Comparison of ENCODE assay signal across 11 mouse cellular contexts in genomic region chr7:78924796-78925195, GRCm38 (mm10). TPM values are rescaled to one million over a fixed set of nuclear protein-coding genes. Genes with fewer than 3 reads are reported as not detected.
A peak's percentile ranks its signal among the peaks of the same experiment; 100 is the strongest.
DNase-seq lines count a peak whose midpoint lies in the region; ATAC-seq and TF ChIP-seq lines count a peak whose summit lies in the region.
"Had no signal": no experiment of that assay in that cellular context is flagged by ENCODE, and none has a peak within 500 bp of the region (broad histone marks: within the 10 kb centered on the region; RNA-seq: fewer than 3 reads in every experiment).

No protein-coding gene starts in this region.

- intact Hi-C loops in heart, postnatal 25 days (cut with DNase I), result loop anchor here (1.0 to 5.0 kb wide), 4 partner anchors 156 to 423 kb away; no protein-coding TSS in a partner anchor

- no peak for TF ChIP-seq CTCF in midbrain, postnatal 0 days (IDR thresholded peaks at IDR 0.05)

- TF ChIP-seq POLR2A in limb, embryonic 14.5 days (IDR thresholded peaks at IDR 0.05; ENCODE audit: borderline replicate concordance, extremely low read depth, insufficient read depth, insufficient read length), result no peak

- 65% methylated on average over 7 of the region's 7 CpGs for WGBS in hindbrain, embryonic 13.5 days
- WGBS in hindbrain, embryonic 10.5 days, result 64% methylated on average over 7 of the region's 7 CpGs
- WGBS in midbrain, embryonic 16.5 days, result 58% methylated on average over 7 of the region's 7 CpGs
- 59% methylated on average over 7 of the region's 7 CpGs for WGBS in midbrain, postnatal 0 days
- 58% methylated on average over 7 of the region's 7 CpGs for WGBS in embryonic facial prominence, embryonic 14.5 days
- WGBS in limb, embryonic 14.5 days, result 64% methylated on average over 7 of the region's 7 CpGs

- no peaks in the 10 kb centered on the region for H3K9me3 ChIP-seq in hindbrain, embryonic 13.5 days
- H3K9me3 ChIP-seq in hindbrain, embryonic 10.5 days, result no peaks in the 10 kb centered on the region
- no peaks in the 10 kb centered on the region for H3K9me3 ChIP-seq in midbrain, embryonic 16.5 days (replicated peaks; ENCODE audit: control insufficient read depth, low read length, poor library complexity, severe bottlenecking)
- no peaks in the 10 kb centered on the region for H3K9me3 ChIP-seq in midbrain, postnatal 0 days (ENCODE audit: low read length)
- H3K9me3 ChIP-seq in embryonic facial prominence, embryonic 14.5 days (ENCODE audit: control insufficient read depth, low read length), result no peaks in the 10 kb centered on the region
- H3K9me3 ChIP-seq in limb, embryonic 14.5 days (ENCODE audit: control insufficient read depth, low read length), result no peaks in the 10 kb centered on the region
- H3K9me3 ChIP-seq: embryonic facial prominence, embryonic 15.5 days; liver, embryonic 12.5 days had no signal

- peak; percentile 49; the same call in 1 of the 2 replicates for ATAC-seq in hindbrain, embryonic 13.5 days (ENCODE audit: low FRiP score)
- 0 out of 2 replicates have a peak, but pooled peaks have one; percentile 32 for ATAC-seq in midbrain, embryonic 16.5 days
- no peak for ATAC-seq in midbrain, postnatal 0 days (ENCODE audit: low FRiP score)
- ATAC-seq in embryonic facial prominence, embryonic 14.5 days (ENCODE audit: low read depth), result peak; percentile 44; the same call in 1 of the 2 replicates
- ATAC-seq in limb, embryonic 14.5 days (ENCODE audit: low FRiP score, low read depth), result peak; percentile 48; the same call in 1 of the 2 replicates
- ATAC-seq: liver, embryonic 12.5 days had no signal

- H3K27me3 ChIP-seq in hindbrain, embryonic 13.5 days, result peaks cover 12% of the 10 kb centered on the region
- H3K27me3 ChIP-seq in hindbrain, embryonic 10.5 days (ENCODE audit: insufficient read depth, poor library complexity, severe bottlenecking), result peaks cover 15% of the 10 kb centered on the region; the same call in 1 of the 2 replicates
- no peaks in the 10 kb centered on the region for H3K27me3 ChIP-seq in midbrain, embryonic 16.5 days (ENCODE audit: control insufficient read depth, insufficient read depth, low read depth, low read length)
- H3K27me3 ChIP-seq in midbrain, postnatal 0 days (ENCODE audit: insufficient read depth, low read length), result no peaks in the 10 kb centered on the region
- no peaks in the 10 kb centered on the region for H3K27me3 ChIP-seq in embryonic facial prominence, embryonic 14.5 days (replicated peaks; ENCODE audit: control insufficient read depth, insufficient read depth, low read length)
- no peaks in the 10 kb centered on the region for H3K27me3 ChIP-seq in limb, embryonic 14.5 days (ENCODE audit: control insufficient read depth, insufficient read depth, low read length)
- H3K27me3 ChIP-seq: Patski had no signal

- H3K4me3 ChIP-seq in hindbrain, embryonic 13.5 days, result no peak overlapping the region
- no peak overlapping the region for H3K4me3 ChIP-seq in hindbrain, embryonic 10.5 days
- H3K4me3 ChIP-seq in midbrain, embryonic 16.5 days (ENCODE audit: low read depth, low read length), result no peak overlapping the region
- no peak overlapping the region for H3K4me3 ChIP-seq in midbrain, postnatal 0 days (ENCODE audit: low read depth, low read length)
- no peak overlapping the region for H3K4me3 ChIP-seq in embryonic facial prominence, embryonic 14.5 days (ENCODE audit: low read depth, low read length)
- no peak overlapping the region for H3K4me3 ChIP-seq in limb, embryonic 14.5 days (replicated peaks; ENCODE audit: low read length)
- H3K4me3 ChIP-seq: embryonic facial prominence, embryonic 15.5 days; liver, embryonic 12.5 days had no signal

- no peaks in the 10 kb centered on the region for H3K4me1 ChIP-seq in hindbrain, embryonic 13.5 days (replicated peaks)
- H3K4me1 ChIP-seq in hindbrain, embryonic 10.5 days (replicated peaks), result 0 out of 2 replicates have a peak, but pooled peaks cover 4% of the 10 kb centered on the region
- no peaks in the 10 kb centered on the region for H3K4me1 ChIP-seq in midbrain, embryonic 16.5 days (ENCODE audit: control insufficient read depth, insufficient read depth, low read length)
- H3K4me1 ChIP-seq in midbrain, postnatal 0 days (ENCODE audit: insufficient read depth, low read length), result no peaks in the 10 kb centered on the region
- 0 out of 2 replicates have a peak, but pooled peaks cover 5% of the 10 kb centered on the region for H3K4me1 ChIP-seq in embryonic facial prominence, embryonic 14.5 days (ENCODE audit: control insufficient read depth, insufficient read depth, low read length)
- peaks cover 13% of the 10 kb centered on the region; the same call in 1 of the 2 replicates for H3K4me1 ChIP-seq in limb, embryonic 14.5 days (ENCODE audit: control insufficient read depth, insufficient read depth, low read length)

- no peak overlapping the region for H3K4me2 ChIP-seq in hindbrain, embryonic 13.5 days
- no peak overlapping the region for H3K4me2 ChIP-seq in midbrain, embryonic 16.5 days (ENCODE audit: low read length)
- H3K4me2 ChIP-seq in midbrain, postnatal 0 days (ENCODE audit: low read depth, low read length, poor library complexity, severe bottlenecking), result no peak overlapping the region
- H3K4me2 ChIP-seq in embryonic facial prominence, embryonic 14.5 days (ENCODE audit: low read depth, low read length), result no peak overlapping the region
- H3K4me2 ChIP-seq in limb, embryonic 14.5 days (replicated peaks; ENCODE audit: low read depth, low read length, severe bottlenecking), result no peak overlapping the region
- H3K4me2 ChIP-seq: embryonic facial prominence, embryonic 15.5 days; heart, embryonic 11.5 days; liver, embryonic 12.5 days had no signal

- no peak for DNase-seq in hindbrain, embryonic 10.5 days (ENCODE audit: low spot score)
- DNase-seq in midbrain, postnatal 0 days (ENCODE audit: low spot score), result no peak
- DNase-seq in embryonic facial prominence, embryonic 14.5 days (ENCODE audit: low spot score), result no peak
- DNase-seq in limb, embryonic 14.5 days (ENCODE audit: low spot score), result no peak
- no peak for DNase-seq in heart, postnatal 25 days (ENCODE audit: low spot score)

- H3K36me3 ChIP-seq in hindbrain, embryonic 13.5 days, result no peaks in the 10 kb centered on the region
- H3K36me3 ChIP-seq in hindbrain, embryonic 10.5 days, result no peaks in the 10 kb centered on the region
- H3K36me3 ChIP-seq in midbrain, embryonic 16.5 days (ENCODE audit: control insufficient read depth, insufficient read depth, low read length), result no peaks in the 10 kb centered on the region
- no peaks in the 10 kb centered on the region for H3K36me3 ChIP-seq in midbrain, postnatal 0 days (ENCODE audit: insufficient read depth, low read length)
- H3K36me3 ChIP-seq in embryonic facial prominence, embryonic 14.5 days (ENCODE audit: control insufficient read depth, insufficient read depth, low read length), result no peaks in the 10 kb centered on the region
- H3K36me3 ChIP-seq in limb, embryonic 14.5 days (ENCODE audit: control insufficient read depth, insufficient read depth, low read length), result no peaks in the 10 kb centered on the region
- H3K36me3 ChIP-seq: embryonic facial prominence, embryonic 15.5 days; liver, embryonic 12.5 days had no signal

- H3K9ac ChIP-seq in hindbrain, embryonic 13.5 days, result no peak overlapping the region
- H3K9ac ChIP-seq in midbrain, embryonic 16.5 days (ENCODE audit: low read depth, low read length), result no peak overlapping the region
- H3K9ac ChIP-seq in midbrain, postnatal 0 days (replicated peaks; ENCODE audit: low read length, poor library complexity, severe bottlenecking), result no peak overlapping the region
- no peak overlapping the region; the same call in 1 of the 2 replicates for H3K9ac ChIP-seq in embryonic facial prominence, embryonic 14.5 days (ENCODE audit: low read depth, low read length)
- no peak overlapping the region for H3K9ac ChIP-seq in limb, embryonic 14.5 days (ENCODE audit: low read depth, low read length, severe bottlenecking)
- H3K9ac ChIP-seq: embryonic facial prominence, embryonic 15.5 days; liver, embryonic 12.5 days had no signal

- H3K27ac ChIP-seq in hindbrain, embryonic 13.5 days, result no peak overlapping the region
- H3K27ac ChIP-seq in hindbrain, embryonic 10.5 days, result no peak overlapping the region
- H3K27ac ChIP-seq in midbrain, embryonic 16.5 days (ENCODE audit: low read length), result no peak overlapping the region
- no peak overlapping the region for H3K27ac ChIP-seq in midbrain, postnatal 0 days (ENCODE audit: low read depth, low read length)
- no peak overlapping the region for H3K27ac ChIP-seq in embryonic facial prominence, embryonic 14.5 days (replicated peaks; ENCODE audit: low read depth, low read length)
- H3K27ac ChIP-seq in limb, embryonic 14.5 days (replicated peaks; ENCODE audit: low read depth, low read length), result no peak overlapping the region
- H3K27ac ChIP-seq: liver, embryonic 12.5 days had no signal

RNA-seq across cellular contexts. Expression of gene Isg20, which starts 11.6 kb away (rescaled TPM):
- polyA plus RNA-seq in hindbrain, embryonic 13.5 days (2015; fragmentation: Nextera tagmentation; extraction: Ambion mirVana), result 0.40 and 0.42 TPM in 2 replicates
- polyA plus RNA-seq in hindbrain, embryonic 10.5 days (2016; fragmentation: Nextera tagmentation; extraction: Ambion mirVana), result 0.57 and 0.63 TPM in 2 replicates
- polyA plus RNA-seq in midbrain, embryonic 16.5 days (2015; fragmentation: Nextera tagmentation; extraction: Ambion mirVana), result 1.1 and 2.7 TPM in 2 replicates
- 1.2 and 4.9 TPM in 2 replicates for total RNA-seq in midbrain, postnatal 0 days (2014; rRNA removed)
- polyA plus RNA-seq in midbrain, postnatal 0 days (2015; fragmentation: Nextera tagmentation; extraction: Ambion mirVana), result 0.57 and 1.4 TPM in 2 replicates
- polyA plus RNA-seq in embryonic facial prominence, embryonic 14.5 days (2014; fragmentation: Nextera tagmentation; extraction: Ambion mirVana), result 3.4 and 5.1 TPM in 2 replicates
- 2.0 and 2.5 TPM in 2 replicates for polyA plus RNA-seq in limb, embryonic 14.5 days (2012; rRNA removed)
- 1.5 and 1.6 TPM in 2 replicates for polyA plus RNA-seq in limb, embryonic 14.5 days (2014; fragmentation: Nextera tagmentation; extraction: Ambion mirVana)
- 10 to 100 TPM; 11.8 to 16.4 TPM for total RNA-seq in heart, postnatal 25 days (2021)

RNA-seq across cellular contexts. Expression of gene Aen, which starts 29.1 kb away (rescaled TPM):
- polyA plus RNA-seq in hindbrain, embryonic 13.5 days (2015; fragmentation: Nextera tagmentation; extraction: Ambion mirVana), result 47.0 and 50.3 TPM in 2 replicates
- polyA plus RNA-seq in hindbrain, embryonic 10.5 days (2016; fragmentation: Nextera tagmentation; extraction: Ambion mirVana), result 59.0 and 73.4 TPM in 2 replicates
- polyA plus RNA-seq in midbrain, embryonic 16.5 days (2015; fragmentation: Nextera tagmentation; extraction: Ambion mirVana), result 48.5 and 54.0 TPM in 2 replicates
- total RNA-seq in midbrain, postnatal 0 days (2014; rRNA removed), result 31.2 and 40.3 TPM in 2 replicates
- 48.5 and 53.2 TPM in 2 replicates for polyA plus RNA-seq in midbrain, postnatal 0 days (2015; fragmentation: Nextera tagmentation; extraction: Ambion mirVana)
- polyA plus RNA-seq in embryonic facial prominence, embryonic 14.5 days (2014; fragmentation: Nextera tagmentation; extraction: Ambion mirVana), result 31.8 and 32.7 TPM in 2 replicates
- 26.1 and 29.2 TPM in 2 replicates for polyA plus RNA-seq in limb, embryonic 14.5 days (2012; rRNA removed)
- 33.8 and 34.1 TPM in 2 replicates for polyA plus RNA-seq in limb, embryonic 14.5 days (2014; fragmentation: Nextera tagmentation; extraction: Ambion mirVana)
- total RNA-seq in heart, postnatal 25 days (2021), result 10 to 100 TPM; 33.3 to 35.5 TPM
